Mouse (Mus musculus) liver, postnatal 0 days (tissue): ENCODE measurements around the gene Ppp5c.

Experiments
- CTCF ChIP-seq: sonication (generic); IDR thresholded peaks from 2 replicates; pipeline ENCODE4 v1.5.1; 2016; ENCODE audit warnings: antibody characterized with exemption, low read depth
- EP300 ChIP-seq: IDR thresholded peaks from 2 replicates; pipeline ENCODE4 v1.6.1; 2016; ENCODE audit warnings: antibody characterized with exemption, low read depth, mild to moderate bottlenecking

GRCm38 (mm10) chr7:16980348-16980747 is 47.4 kb downstream of the Ppp5c start:
- TF ChIP-seq CTCF (no peak), EP300 (no peak)
